Mouse (Mus musculus): ENCODE results near the gene Gm21897.
"Not testable (repeated sequence)": the region's sequence is repeated elsewhere in the genome, so short reads cannot be mapped to it uniquely, and the experiment has no call there.

The Gm21897 gene

DNA sequence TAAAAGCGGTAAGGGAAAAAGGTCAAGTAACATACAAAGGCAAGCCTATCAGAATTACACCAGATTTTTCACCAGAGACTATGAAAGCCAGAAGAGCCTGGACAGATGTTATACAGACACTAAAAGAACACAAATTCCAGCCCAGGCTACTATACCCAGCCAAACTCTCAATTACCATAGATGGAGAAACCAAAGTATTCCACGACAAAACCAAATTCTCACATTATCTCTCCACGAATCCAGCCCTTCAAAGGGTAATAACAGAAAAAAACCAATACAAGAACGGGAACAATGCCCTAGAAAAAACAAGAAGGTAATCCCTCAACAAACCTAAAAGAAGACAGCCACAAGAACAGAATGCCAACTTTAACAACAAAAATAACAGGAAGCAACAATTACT lies at the start of gene Gm21897:
Gene Gm21897 (plus strand): TSS at position 301 of the 400 bp plus-strand sequence.
- DNase-seq: not testable (repeated sequence)

DNA sequence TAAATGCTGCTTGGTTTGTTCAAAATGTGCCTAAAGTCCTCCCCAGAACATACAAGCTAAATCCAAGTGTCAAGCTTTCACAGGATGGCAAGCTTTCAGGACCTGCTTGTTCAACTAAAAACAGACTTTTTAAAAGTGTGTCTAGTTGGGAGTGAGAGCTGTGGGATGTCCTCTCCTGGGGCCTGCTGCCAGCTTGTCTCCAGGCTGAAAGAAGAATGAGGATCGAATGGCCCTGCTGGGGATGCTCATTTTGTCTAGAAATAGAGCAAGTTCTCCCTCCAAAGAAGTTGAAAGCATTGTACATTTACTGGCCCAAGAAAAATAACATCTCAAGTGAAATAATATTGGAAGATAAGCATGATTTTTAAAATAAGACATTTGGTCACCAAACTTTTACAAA lies 45.0 kb upstream of the Gm21897 start:
- no peak for DNase-seq

DNA sequence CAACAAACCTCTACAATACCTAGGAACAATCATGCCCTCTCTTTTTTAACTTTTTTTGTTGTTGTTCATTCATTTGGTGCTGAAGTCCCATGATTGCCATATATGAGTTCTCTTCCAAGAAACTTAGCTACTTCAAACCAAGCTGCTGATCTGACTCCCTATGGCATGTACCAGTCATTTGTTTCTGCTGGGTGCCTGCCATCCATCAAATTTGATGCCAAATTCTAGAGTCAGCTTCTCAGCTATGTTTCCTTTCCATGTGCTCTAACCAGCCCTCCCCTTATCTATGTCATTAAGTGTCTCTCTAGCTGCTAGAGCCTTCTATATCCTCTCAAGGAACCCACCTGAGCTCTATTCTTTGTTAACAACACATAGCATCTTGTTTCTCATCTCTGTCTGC lies 39.8 kb upstream of the Gm21897 start:
- DNase-seq: no peak

DNA sequence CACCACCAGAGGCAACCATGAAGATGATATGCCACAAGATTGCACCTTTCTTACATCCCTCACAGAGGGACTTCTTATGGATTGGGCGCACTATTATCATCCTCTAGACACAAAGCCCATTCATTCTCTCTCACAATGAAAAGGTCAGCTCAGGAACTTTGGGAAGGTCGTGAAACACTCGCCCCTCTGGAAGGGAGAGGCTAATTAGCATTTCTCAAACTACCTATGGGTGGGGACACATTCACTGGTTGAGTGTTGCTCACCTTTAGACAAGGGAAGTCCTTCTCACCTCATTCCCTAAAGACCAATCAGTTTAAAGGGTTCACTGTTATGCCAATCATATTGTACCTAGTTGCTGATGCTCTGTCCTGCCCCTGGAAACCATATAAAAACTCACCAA lies 24.2 kb upstream of the Gm21897 start:
- no peak for DNase-seq

DNA sequence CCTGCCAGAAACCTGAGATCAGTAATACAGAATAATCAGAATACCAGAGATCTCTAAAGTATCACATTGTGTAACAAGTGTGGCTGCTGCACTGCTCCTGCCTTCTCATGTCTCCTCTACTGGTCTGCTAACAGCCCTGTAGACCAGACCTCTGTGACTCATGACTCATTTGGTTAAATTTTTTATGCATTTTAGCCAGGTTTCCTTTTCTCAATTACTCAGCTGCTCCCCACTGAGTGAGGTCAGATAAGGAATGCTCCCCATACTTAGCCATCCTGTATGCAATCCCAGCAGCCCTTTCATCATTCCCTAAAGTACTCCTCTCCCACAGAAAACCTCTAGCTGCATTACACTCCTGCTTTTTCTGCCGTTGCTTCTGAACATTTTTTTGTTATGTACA lies 23.0 kb upstream of the Gm21897 start:
- no peak for DNase-seq

DNA sequence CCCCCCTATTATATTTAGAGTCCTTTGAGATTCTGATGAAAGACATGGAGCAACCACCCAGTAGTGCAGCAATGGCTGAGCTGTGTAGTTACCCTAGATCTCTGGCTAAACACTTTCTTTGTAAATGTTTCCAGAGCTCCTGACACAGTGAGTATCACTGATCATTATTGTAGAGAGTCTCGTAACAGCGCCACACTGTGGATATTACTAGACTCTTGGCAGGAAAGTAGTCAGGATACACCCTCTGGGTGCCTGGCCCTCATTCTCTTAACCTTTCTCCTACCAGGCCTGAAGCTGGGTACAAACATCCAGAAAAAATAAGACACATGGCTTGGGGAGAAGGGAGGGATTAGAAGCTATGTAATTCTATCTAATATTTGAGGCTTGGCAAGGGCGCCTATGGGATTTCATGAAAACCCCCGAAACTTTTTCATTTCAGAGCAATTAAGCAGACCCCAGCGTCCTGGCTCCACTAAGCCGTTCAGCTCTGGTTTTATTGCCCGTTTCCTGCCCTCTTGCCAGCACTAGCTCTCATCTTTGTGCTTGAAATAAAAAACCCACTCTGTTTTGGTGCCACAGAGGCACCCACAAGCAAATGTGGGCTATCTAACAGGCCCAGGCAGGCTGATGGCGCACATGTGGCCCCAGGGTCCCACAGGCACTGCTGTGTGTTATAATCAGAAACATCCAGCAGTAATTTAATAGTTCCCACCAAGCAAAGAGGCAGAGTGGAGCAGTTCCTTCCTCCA lies 22.2 kb upstream of the Gm21897 start:
- DNase-seq: no peak

DNA sequence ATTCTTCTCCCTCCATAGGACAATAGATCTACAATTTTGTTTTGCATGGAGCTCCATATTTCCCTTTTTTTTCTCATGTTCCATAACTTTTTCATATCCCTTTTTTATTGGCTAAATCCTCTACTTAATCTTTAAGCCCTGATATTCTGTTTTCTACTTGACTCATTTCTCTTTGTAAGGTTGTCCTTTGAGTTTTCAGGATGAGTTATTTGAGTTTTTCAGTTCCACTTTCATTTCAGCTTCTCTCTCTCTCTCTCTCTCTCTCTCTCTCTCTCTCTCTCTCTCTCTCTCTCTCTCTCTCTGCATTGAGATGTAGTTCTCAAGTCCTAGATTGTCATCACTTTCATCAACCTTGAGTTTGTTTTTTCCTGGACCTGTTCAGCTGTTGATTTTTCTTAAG lies 17.3 kb downstream of the Gm21897 start:
- no peak for DNase-seq

DNA sequence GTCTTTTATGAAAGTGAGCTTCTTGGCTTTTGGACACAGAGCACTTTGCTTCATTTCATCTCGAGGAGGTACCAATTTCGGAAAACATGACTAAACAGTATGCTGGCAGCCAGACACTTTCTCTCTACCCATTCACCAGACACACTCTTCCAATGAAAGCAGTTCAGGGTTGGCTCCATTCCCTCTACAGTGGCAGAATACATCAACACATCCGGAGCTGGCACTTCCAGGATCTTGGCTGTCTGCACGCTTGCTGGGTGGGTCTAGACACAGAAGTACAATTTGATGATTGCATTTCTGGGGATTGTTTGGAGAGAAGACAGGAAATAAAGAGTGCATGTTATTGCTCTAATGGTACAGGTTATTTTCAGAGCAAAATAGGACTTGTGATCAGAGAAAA lies 21.8 kb downstream of the Gm21897 start:
- no peak for DNase-seq

DNA sequence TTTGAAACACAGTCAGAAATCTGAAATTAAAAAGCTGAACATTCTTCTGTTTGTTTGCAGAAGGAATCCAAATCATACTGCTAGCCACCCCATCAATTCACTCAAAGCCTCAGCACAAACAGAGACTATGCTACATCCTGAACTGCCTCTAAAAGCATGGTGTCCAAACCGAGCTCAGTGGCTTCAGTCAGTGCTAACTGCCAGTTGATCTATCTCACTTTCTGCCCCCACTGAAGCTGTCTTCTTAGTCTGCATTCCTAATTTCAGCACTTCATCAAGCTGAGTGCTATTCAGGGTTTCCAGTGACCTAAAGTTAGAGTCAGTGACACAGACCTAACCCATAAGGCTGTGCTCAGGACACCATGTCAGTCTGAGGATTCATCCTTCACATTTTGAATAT lies 28.8 kb downstream of the Gm21897 start:
- DNase-seq: no peak

DNA sequence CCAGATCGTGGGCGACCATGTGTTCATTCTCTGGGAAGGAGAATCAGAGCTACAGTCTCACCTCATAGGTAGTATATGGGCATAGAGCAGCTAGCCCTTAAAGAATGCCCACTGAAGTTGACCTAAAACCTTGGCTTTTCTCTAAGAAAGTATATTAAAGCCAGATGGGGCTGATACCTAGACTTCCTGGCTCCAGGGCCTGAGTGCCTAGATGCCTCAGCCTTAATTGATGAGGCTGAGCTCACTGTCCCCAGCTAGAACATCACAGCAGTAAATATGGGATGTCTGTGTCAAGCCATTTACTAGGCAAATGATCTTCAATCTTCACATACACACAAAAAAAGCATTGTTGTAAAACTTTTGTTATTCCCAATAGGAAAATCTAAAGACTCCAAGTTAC lies 32.1 kb downstream of the Gm21897 start:
- DNase-seq: no peak

DNA sequence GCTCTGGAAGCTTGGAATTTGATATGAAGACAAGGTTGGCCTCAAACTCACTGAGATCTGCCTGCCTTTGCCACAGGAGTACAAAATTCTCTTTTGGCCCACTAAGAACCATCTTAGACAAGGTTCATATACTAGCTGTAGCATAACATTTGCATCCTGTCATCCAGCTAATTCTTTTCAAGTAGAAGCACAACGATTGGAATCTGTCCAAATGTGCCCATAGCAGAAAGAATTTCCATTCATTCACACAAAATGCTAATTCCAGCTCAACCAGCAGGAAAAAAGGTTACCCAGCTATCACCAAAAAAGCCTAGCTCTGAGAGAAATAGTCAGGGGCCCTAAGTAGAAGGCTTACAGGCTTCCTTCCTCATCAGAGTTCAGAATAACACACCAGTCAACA lies 34.0 kb downstream of the Gm21897 start:
- DNase-seq: no peak

DNA sequence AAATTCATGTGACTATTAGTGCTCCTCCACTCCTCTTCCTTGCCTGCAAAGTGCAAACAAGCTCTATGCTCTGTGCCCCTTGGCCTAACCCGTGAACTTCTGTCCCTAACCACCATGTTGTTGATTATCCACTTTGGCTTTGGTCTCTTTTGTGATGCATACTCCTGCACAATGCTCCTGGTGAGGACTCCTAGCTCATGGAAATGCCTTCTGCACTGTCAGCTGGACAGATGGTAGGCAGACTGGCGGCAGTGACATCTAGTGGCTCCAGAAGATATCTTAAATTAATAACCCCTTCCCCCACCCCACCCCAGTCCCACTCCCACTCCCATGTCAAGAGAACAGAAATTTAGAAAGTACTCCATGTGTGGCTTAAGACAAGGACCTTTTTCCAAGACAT lies 35.1 kb downstream of the Gm21897 start:
- DNase-seq: no peak

DNA sequence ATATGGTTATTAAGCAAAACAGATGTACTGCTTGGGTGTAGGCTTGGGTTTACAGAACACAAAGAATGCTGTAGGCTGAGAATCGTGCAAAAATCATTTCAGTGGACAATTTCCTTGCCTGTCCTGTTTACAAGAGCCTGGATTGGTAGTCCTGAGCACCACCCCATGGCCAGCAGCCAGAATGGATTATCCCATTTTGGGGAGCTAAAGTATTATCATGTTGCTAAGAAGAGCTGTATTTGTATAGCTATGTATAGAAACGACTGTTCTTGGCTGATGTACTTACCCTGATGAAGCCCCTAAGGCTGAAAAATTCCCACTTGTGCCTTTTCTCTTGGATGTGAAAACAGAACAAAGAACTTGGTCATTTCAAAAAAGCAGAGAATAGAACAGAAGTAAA lies 37.6 kb downstream of the Gm21897 start:
- no peak for DNase-seq

DNA sequence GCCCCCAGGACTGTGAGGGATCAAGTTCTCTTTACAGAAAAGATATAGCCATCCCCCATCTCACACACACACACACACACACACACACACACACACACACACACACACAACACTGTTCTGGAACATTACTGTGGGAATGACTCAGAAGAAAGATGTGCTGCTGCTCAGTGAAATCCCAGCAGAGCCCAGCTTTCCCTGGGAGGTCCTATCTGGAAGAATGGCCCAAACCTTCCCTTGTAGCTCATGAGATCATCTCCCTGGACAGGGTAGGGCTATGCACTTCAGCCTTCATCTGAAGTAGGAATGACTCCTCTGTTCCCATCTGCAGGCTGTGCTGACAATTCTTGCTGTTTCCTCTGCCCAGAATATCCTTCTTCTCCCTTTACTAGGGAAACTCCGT lies 38.1 kb downstream of the Gm21897 start:
- DNase-seq: no peak

DNA sequence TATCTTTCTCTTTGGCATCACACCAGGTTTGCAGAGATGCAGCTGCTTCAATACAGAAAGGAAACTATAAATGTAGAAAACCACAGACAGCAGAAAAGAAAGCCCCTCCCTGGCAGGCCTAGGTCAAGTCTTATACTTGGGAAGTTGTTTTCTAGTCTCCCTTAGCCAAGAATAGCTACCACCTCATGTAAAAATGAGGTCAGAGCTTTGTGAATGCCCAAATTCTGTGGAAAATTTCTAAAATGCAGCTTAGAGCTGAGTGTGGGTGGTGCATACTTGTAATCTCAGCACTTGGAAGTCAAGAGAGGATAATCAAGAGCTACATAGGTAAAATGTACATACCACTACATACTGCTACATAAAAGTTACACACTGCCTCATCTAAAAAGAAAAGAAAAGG lies 40.5 kb downstream of the Gm21897 start:
- DNase-seq: no peak

DNA sequence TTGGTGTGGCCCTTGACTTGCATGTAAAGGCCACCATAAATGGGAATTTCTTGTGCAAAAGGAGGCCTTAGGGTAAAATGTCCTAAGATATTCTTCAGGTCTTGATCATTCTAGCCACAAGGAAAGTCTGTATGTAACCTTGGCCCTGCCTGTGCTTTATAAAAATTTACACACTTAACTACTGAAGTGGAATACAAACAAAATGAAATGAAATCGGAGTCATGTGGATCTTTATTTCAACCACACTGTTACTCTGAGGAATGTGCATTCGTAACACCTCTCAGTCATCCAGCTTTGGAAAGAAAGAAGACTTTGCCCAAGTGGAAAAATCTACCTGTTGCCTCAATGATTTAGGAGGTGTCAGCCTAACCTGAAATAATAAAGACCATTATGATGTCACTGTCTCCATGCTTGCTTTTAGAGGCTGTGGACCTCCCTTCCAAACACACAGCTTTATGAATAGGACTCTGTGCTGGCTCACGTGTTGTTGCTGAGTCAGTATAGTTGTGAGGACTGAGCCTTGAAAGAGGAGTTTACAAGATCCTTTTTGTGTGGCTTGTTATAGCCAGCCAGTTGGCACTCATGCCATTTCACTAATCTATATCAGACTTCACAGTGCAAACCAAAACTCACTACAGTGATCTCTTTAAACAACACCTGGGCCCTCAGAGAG lies 42.0 kb downstream of the Gm21897 start:
- DNase-seq: no peak

DNA sequence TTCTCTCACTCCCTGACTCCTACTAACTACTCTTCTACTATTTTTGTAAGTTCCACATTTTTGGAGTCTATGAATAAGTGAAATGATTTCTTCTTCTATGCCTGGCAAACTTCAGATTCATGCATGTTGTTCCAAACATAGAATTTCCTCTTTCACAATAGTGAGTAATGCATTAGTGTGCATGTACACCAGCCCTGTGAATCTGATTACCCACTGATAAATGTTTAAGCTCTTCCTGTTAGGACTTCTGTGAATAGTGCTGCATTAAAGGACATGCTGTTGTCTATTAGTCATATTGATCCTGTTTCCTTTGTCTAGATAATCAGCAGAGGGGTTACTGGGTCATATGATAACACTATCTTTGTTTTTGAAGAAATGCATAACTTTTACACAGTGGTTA lies 43.6 kb downstream of the Gm21897 start:
- DNase-seq: no peak

Measured in thymus, postnatal 4 days (tissue).